In the genomic region with DNA sequence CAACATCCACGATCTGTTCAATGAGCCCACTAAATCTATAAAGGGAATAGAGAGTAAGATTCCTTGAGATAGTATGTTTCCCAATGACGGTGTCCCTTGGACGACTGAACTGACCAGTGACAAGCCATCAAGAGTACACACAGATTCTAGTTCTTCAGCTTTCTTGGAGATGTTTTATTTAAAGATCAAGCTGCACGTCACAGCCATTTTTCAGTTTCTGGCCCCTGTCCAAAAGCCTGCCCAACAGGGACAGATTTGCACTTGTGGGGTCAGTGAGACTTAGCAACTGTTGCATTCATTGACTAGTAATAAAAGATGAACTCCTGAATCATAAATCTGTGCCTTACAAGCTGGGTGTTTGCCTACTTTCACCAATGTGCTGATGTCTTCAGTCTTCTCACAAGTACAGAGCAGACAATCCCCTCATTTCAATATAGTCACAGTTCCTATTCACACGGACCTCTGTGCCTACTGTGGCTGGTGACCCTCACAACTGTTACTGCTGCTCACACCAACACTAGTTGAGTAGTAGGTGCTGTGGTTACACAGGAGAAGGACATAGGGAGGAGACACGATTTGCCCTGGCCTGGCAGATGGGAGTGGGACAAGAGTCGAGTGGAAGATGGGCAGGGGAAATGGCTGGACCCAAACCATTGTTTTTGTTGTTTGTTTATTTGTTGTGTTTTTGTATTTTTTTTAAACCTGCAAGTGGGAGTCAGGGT, we compare ENCODE assay signal across 19 mouse cellular contexts. TPM values are rescaled to one million over a fixed set of nuclear protein-coding genes. Genes with fewer than 3 reads are reported as not detected.
DNase-seq lines count a peak whose midpoint lies in the region; ATAC-seq and TF ChIP-seq lines count a peak whose summit lies in the region.
"Had no signal": no experiment of that assay in that cellular context is flagged by ENCODE, and none has a peak within 500 bp of the region (broad histone marks: within the 10 kb centered on the region; RNA-seq: fewer than 3 reads in every experiment).

No protein-coding gene starts in this region.

- no peak overlapping the region for H3K27ac ChIP-seq in lung, embryonic 16.5 days (ENCODE audit: low read length)
- no peak overlapping the region for H3K27ac ChIP-seq in midbrain, embryonic 15.5 days
- H3K27ac ChIP-seq: forebrain, embryonic 15.5 days; heart, adult 2 months; macrophage; midbrain, embryonic 13.5 days had no signal

- no peaks in the 10 kb centered on the region for H3K9me3 ChIP-seq in lung, embryonic 16.5 days (ENCODE audit: control insufficient read depth, low read length)
- no peaks in the 10 kb centered on the region for H3K9me3 ChIP-seq in midbrain, embryonic 15.5 days
- H3K9me3 ChIP-seq: forebrain, embryonic 15.5 days; midbrain, embryonic 13.5 days had no signal

- no peak overlapping the region for H3K9ac ChIP-seq in lung, embryonic 16.5 days (ENCODE audit: low read length)
- no peak overlapping the region for H3K9ac ChIP-seq in midbrain, embryonic 15.5 days
- H3K9ac ChIP-seq: forebrain, embryonic 15.5 days; midbrain, embryonic 13.5 days had no signal

- peak; percentile 39; the same call in 1 of the 2 replicates for ATAC-seq in lung, embryonic 16.5 days (ENCODE audit: low read depth)
- ATAC-seq in midbrain, embryonic 15.5 days (replicated peaks) = no peak
- ATAC-seq: forebrain, embryonic 15.5 days; midbrain, embryonic 13.5 days had no signal

- TF ChIP-seq POLR2A in lung, adult 2 months (IDR thresholded peaks at IDR 0.05; ENCODE audit: borderline replicate concordance, extremely low read depth, low read depth, low read length) = no peak

- no peak for TF ChIP-seq CTCF in lung, adult 2 months (IDR thresholded peaks at IDR 0.05; ENCODE audit: insufficient read depth, low read length)

- H3K36me3 ChIP-seq in lung, embryonic 16.5 days (ENCODE audit: control insufficient read depth, insufficient read depth, low read length) = no peaks in the 10 kb centered on the region
- no peaks in the 10 kb centered on the region for H3K36me3 ChIP-seq in midbrain, embryonic 15.5 days (replicated peaks)
- H3K36me3 ChIP-seq: forebrain, embryonic 15.5 days; midbrain, embryonic 13.5 days had no signal

- H3K27me3 ChIP-seq in lung, embryonic 16.5 days (ENCODE audit: control insufficient read depth, insufficient read depth, low read depth, low read length) = no peaks in the 10 kb centered on the region
- H3K27me3 ChIP-seq in midbrain, embryonic 15.5 days (replicated peaks) = no peaks in the 10 kb centered on the region
- H3K27me3 ChIP-seq: forebrain, embryonic 15.5 days; midbrain, embryonic 13.5 days had no signal

- no peak overlapping the region for H3K4me3 ChIP-seq in lung, embryonic 16.5 days (ENCODE audit: low read length)
- no peak overlapping the region for H3K4me3 ChIP-seq in lung, adult 2 months (replicated peaks; ENCODE audit: extremely low read depth, low read depth, low read length)
- no peak overlapping the region for H3K4me3 ChIP-seq in midbrain, embryonic 15.5 days
- H3K4me3 ChIP-seq: erythroblast, embryonic 14.5 days; forebrain, embryonic 15.5 days; heart, adult 2 months; midbrain, embryonic 13.5 days had no signal

- no peak overlapping the region for H3K4me2 ChIP-seq in lung, embryonic 16.5 days (ENCODE audit: low read depth, low read length)
- H3K4me2 ChIP-seq in midbrain, embryonic 15.5 days = no peak overlapping the region
- H3K4me2 ChIP-seq: forebrain, embryonic 15.5 days; midbrain, embryonic 13.5 days had no signal

- H3K4me1 ChIP-seq in lung, embryonic 16.5 days (replicated peaks; ENCODE audit: control insufficient read depth, insufficient read depth, low read length) = peaks cover 8% of the 10 kb centered on the region
- peaks cover 5% of the 10 kb centered on the region for H3K4me1 ChIP-seq in lung, adult 2 months (ENCODE audit: control insufficient read depth, insufficient read depth, low read length)
- H3K4me1 ChIP-seq in midbrain, embryonic 15.5 days = peaks cover 1% of the 10 kb centered on the region; the same call in 1 of the 2 replicates
- H3K4me1 ChIP-seq: forebrain, embryonic 15.5 days; midbrain, embryonic 13.5 days had no signal

- WGBS in lung, embryonic 16.5 days = 52% methylated on average over 7 of the region's 7 CpGs
- 58% methylated on average over 7 of the region's 7 CpGs for WGBS in lung, adult 2 months
- WGBS in midbrain, embryonic 15.5 days = 75% methylated on average over 7 of the region's 7 CpGs

- DNase-seq in heart, adult 11 months = peak; percentile 86
- DNase-seq in heart, adult 8-10 months (ENCODE audit: low spot score) = no peak
- DNase-seq in kidney, postnatal 10 days = peak; percentile 61
- DNase-seq in kidney, adult 11 months = no peak
- no peak for DNase-seq in lung, adult 2 months
- DNase-seq in lung, postnatal 10 days = peak; percentile 54
- DNase-seq: cerebellum, adult 18-20 months; heart, adult 2 months; retina, postnatal 1 day; thymus, postnatal 36 days had no signal

RNA-seq across cellular contexts. Expression of a gene that starts 37.7 kb away (rescaled TPM):
- 100 to 1,000 TPM; 108 to 192 (median 161) TPM for total RNA-seq in heart, adult 8-10 months (2022)
- 125 and 133 TPM in 2 replicates for polyA plus RNA-seq in lung, embryonic 16.5 days (2015; fragmentation: Nextera tagmentation; extraction: Ambion mirVana)
- polyA plus RNA-seq in lung, adult 2 months (2012; rRNA removed) = 25.2 and 36.1 TPM in 2 replicates
- 44.7 and 46.6 TPM in 2 replicates for polyA plus RNA-seq in midbrain, embryonic 15.5 days (2015; fragmentation: Nextera tagmentation; extraction: Ambion mirVana)
- total RNA-seq: common myeloid progenitor, adult 5-6 weeks; hematopoietic stem cell, adult 5-6 weeks; liver, adult 2 months had no signal
- polyA plus RNA-seq: erythroblast, embryonic 14.5 days; liver, adult 2 months; macrophage had no signal

Comparison
In these comparisons a context has a peak if more than half of its experiments do, and no peak if none do; other contexts are left out.
1. DNase-seq: peak in heart, adult 11 months (single experiment), kidney, postnatal 10 days (single experiment) and lung, postnatal 10 days (single experiment); none in heart, adult 8-10 months (single experiment), kidney, adult 11 months (single experiment) and lung, adult 2 months (single experiment).